Mouse (Mus musculus) hindbrain, postnatal 0 days (tissue): ENCODE data around the gene Zfp580. TPM values are rescaled to one million over a fixed set of nuclear protein-coding genes. Genes with fewer than 3 reads are reported as not detected.

Experiments
- ATAC-seq: fragments of 200-750 bp; cut with Nextera tagmentation; 2 replicates; pipeline ENCODE4 v1.8.0; 2017; ENCODE audit warnings: mild to moderate bottlenecking, moderate TSS enrichment, moderate library complexity
- DNase-seq: peaks from one replicate; pipeline ENCODE4 v3.0.0-alpha.2; 2015; ENCODE audit warnings: low spot score
- H3K27ac ChIP-seq: fragments of 300-500 bp; sonication (generic); 2 replicates; pipeline ENCODE4 v1.5.1; 2014; ENCODE audit warnings: mild to moderate bottlenecking
- H3K27me3 ChIP-seq: fragments of 300-500 bp; sonication (generic); 2 replicates; pipeline ENCODE4 v1.6.1; 2014; ENCODE audit warnings: low read length, mixed read lengths; ENCODE audit not compliant: insufficient read depth
- H3K36me3 ChIP-seq: fragments of 300-500 bp; sonication (generic); 2 replicates; pipeline ENCODE4 v1.6.1; 2014; ENCODE audit warnings: low read length, mixed read lengths; ENCODE audit not compliant: insufficient read depth
- H3K4me1 ChIP-seq: fragments of 300-500 bp; sonication (generic); 2 replicates; pipeline ENCODE4 v1.6.1; 2014; ENCODE audit warnings: antibody characterized with exemption, low read length, mixed read lengths; ENCODE audit not compliant: insufficient read depth
- H3K4me2 ChIP-seq: fragments of 300-500 bp; sonication (generic); 2 replicates; pipeline ENCODE4 v1.6.1; 2014; ENCODE audit warnings: low read depth, mild to moderate bottlenecking, low read length, moderate library complexity, mixed read lengths
- H3K4me3 ChIP-seq: fragments of 300-500 bp; sonication (generic); 2 replicates; pipeline ENCODE4 v1.5.1; 2014; ENCODE audit warnings: low read length
- H3K9ac ChIP-seq: fragments of 300-500 bp; sonication (generic); replicated peaks from 2 replicates; pipeline ENCODE4 v1.6.1; 2014; ENCODE audit warnings: mild to moderate bottlenecking, low read length, moderate library complexity, mixed read lengths
- H3K9me3 ChIP-seq: fragments of 300-500 bp; sonication (generic); 2 replicates; pipeline ENCODE4 v1.6.1; 2016; ENCODE audit warnings: low read length, mixed read lengths
- CTCF ChIP-seq: IDR thresholded peaks from 2 replicates; pipeline ENCODE4 v1.5.1; 2016; ENCODE audit warnings: antibody characterized with exemption, control low read depth, low read depth
- WGBS: fragments of 180-500 bp; shearing (Covaris S2); extraction: QIAGEN DNeasy Blood & Tissue Kit; methylation state at CpG from one replicate; pipeline ENCODE4 v1.1.7; 2014; 5-methylcytosine and 5-hydroxymethylcytosine counted together
- polyA plus RNA-seq: library from polyadenylated mRNA; unstranded; fragments of >200 nt; fragmentation: Nextera tagmentation; extraction: Ambion mirVana; gene quantifications from 2 replicates; pipeline ENCODE4 v1.2.1, GENCODE M21; 2015
- total RNA-seq: library from RNA; depleted of rRNA; stranded (reverse); fragments of >200 nt; gene quantifications from 2 replicates; pipeline ENCODE4 v1.2.3, GENCODE M21; 2014

Zfp580 gene
- total and polyA plus RNA-seq, 2 experiments from 2014 or later = 69.6 to 128 TPM

GRCm38 (mm10) chr7:5083325-5084105 is 32.2 kb downstream of the Zfp580 start:
- 94% methylated on average over 18 of the region's 18 CpGs for WGBS
- no peak for TF ChIP-seq CTCF
- Histone ChIP-seq H3K27me3 (no peaks in the 10 kb centered on the region), H3K4me2 (no peak overlapping the region), H3K9me3 (no peaks in the 10 kb centered on the region), H3K4me3 (no peak overlapping the region), H3K9ac (no peak overlapping the region), H3K4me1 (peaks cover 11% of the 10 kb centered on the region), H3K36me3 (0 out of 2 replicates have a peak, but pooled peaks cover 2% of the 10 kb centered on the region), H3K27ac (no peak overlapping the region)
- ATAC-seq = no peak
- no peak for DNase-seq

GRCm38 (mm10) chr7:5085512-5085911 is 34.2 kb downstream of the Zfp580 start:
- no peak overlapping the region for H3K27ac ChIP-seq
- DNase-seq (no peak), ATAC-seq (no peak)
- no peaks in the 10 kb centered on the region for H3K27me3 ChIP-seq
- H3K4me2 ChIP-seq = no peak overlapping the region
- no peak overlapping the region for H3K4me3 ChIP-seq
- H3K9me3 ChIP-seq = no peaks in the 10 kb centered on the region
- H3K9ac ChIP-seq = no peak overlapping the region
- H3K4me1 ChIP-seq = peaks cover 11% of the 10 kb centered on the region
- WGBS = 88% methylated on average over 1 of the region's 1 CpGs
- no peak for TF ChIP-seq CTCF
- H3K36me3 ChIP-seq = peaks cover 8% of the 10 kb centered on the region; the same call in 1 of the 2 replicates

- DNase-seq (no peak), ATAC-seq (no peak)
- WGBS = 61% methylated on average over 5 of the region's 5 CpGs
Measured at GRCm38 (mm10) chr7:5086921-5087440, 35.6 kb downstream of the Zfp580 start.

GRCm38 (mm10) chr7:5087886-5088285 is 36.5 kb downstream of the Zfp580 start:
- Histone ChIP-seq H3K4me3 (no peak overlapping the region), H3K9me3 (no peaks in the 10 kb centered on the region), H3K36me3 (peaks cover 8% of the 10 kb centered on the region; the same call in 1 of the 2 replicates), H3K9ac (no peak overlapping the region), H3K4me2 (no peak overlapping the region), H3K27me3 (no peaks in the 10 kb centered on the region), H3K27ac (no peak overlapping the region), H3K4me1 (no peaks in the 10 kb centered on the region)
- no peak for TF ChIP-seq CTCF
- no peak for ATAC-seq
- no peak for DNase-seq
- 72% methylated on average over 4 of the region's 4 CpGs for WGBS

More at GRCm38 (mm10) chr7:5086921-5087440, 35.6 kb downstream of the Zfp580 start:
- no peak overlapping the region for H3K4me2 ChIP-seq
- TF ChIP-seq CTCF = no peak
- no peak overlapping the region for H3K9ac ChIP-seq
- H3K27ac ChIP-seq = no peak overlapping the region
- peaks cover 8% of the 10 kb centered on the region; the same call in 1 of the 2 replicates for H3K36me3 ChIP-seq
- H3K4me1 ChIP-seq = peaks cover under 1% of the 10 kb centered on the region; the same call in 1 of the 2 replicates
- no peak overlapping the region for H3K4me3 ChIP-seq
- no peaks in the 10 kb centered on the region for H3K27me3 ChIP-seq
- H3K9me3 ChIP-seq = no peaks in the 10 kb centered on the region

- ATAC-seq = no peak
- Histone ChIP-seq H3K9me3 (no peaks in the 10 kb centered on the region), H3K4me2 (no peak overlapping the region), H3K4me1 (no peaks in the 10 kb centered on the region), H3K27me3 (no peaks in the 10 kb centered on the region), H3K4me3 (no peak overlapping the region), H3K36me3 (peaks cover 16% of the 10 kb centered on the region), H3K27ac (no peak overlapping the region), H3K9ac (no peak overlapping the region)
- no peak for DNase-seq
- TF ChIP-seq CTCF = no peak
- 96% methylated on average over 15 of the region's 15 CpGs for WGBS
Measured at GRCm38 (mm10) chr7:5089853-5090252, 38.5 kb downstream of the Zfp580 start.

- H3K4me2 ChIP-seq = no peak overlapping the region
- WGBS = 93% methylated on average over 15 of the region's 15 CpGs
- no peak overlapping the region for H3K4me3 ChIP-seq
- peaks cover 29% of the 10 kb centered on the region for H3K36me3 ChIP-seq
- H3K9me3 ChIP-seq = no peaks in the 10 kb centered on the region
- H3K9ac ChIP-seq = no peak overlapping the region
- TF ChIP-seq CTCF = no peak
- no peaks in the 10 kb centered on the region for H3K27me3 ChIP-seq
- no peak for ATAC-seq
- H3K27ac ChIP-seq = no peak overlapping the region
- no peak for DNase-seq
- H3K4me1 ChIP-seq = no peaks in the 10 kb centered on the region
Measured at GRCm38 (mm10) chr7:5091008-5091728, 39.8 kb downstream of the Zfp580 start.
